In genomic region chr5:88575506-88576338, GRCm38 (mm10) we compare ENCODE assay signal across 12 mouse cellular contexts. TPM values are rescaled to one million over a fixed set of nuclear protein-coding genes. Genes with fewer than 3 reads are reported as not detected.
DNase-seq lines count a peak whose midpoint lies in the region; ATAC-seq and TF ChIP-seq lines count a peak whose summit lies in the region.
"Had no signal": no experiment of that assay in that cellular context is flagged by ENCODE, and none has a peak within 500 bp of the region (broad histone marks: within the 10 kb centered on the region; RNA-seq: fewer than 3 reads in every experiment).

No protein-coding gene starts in this region.

- H3K36me3 ChIP-seq in stomach, postnatal 0 days (ENCODE audit: control insufficient read depth, insufficient read depth, low read length) = no peaks in the 10 kb centered on the region; the same call in 1 of the 2 replicates

- WGBS in stomach, postnatal 0 days = 54% methylated on average over 3 of the region's 3 CpGs

- no peaks in the 10 kb centered on the region for H3K4me1 ChIP-seq in stomach, postnatal 0 days (replicated peaks; ENCODE audit: control insufficient read depth, insufficient read depth)
- H3K4me1 ChIP-seq: neural tube, embryonic 13.5 days had no signal

- TF ChIP-seq EP300 in stomach, postnatal 0 days (optimal IDR thresholded peaks at IDR 0.05) = no peak

- no peak overlapping the region for H3K4me2 ChIP-seq in stomach, postnatal 0 days (replicated peaks; ENCODE audit: low read depth)
- H3K4me2 ChIP-seq: neural tube, embryonic 13.5 days had no signal

- TF ChIP-seq CTCF in stomach, postnatal 0 days (IDR thresholded peaks at IDR 0.05; ENCODE audit: low read depth) = no peak

- H3K9ac ChIP-seq in stomach, postnatal 0 days (ENCODE audit: low read length) = no peak overlapping the region
- H3K9ac ChIP-seq: liver, embryonic 14.5 days; neural tube, embryonic 13.5 days had no signal

- no peaks in the 10 kb centered on the region for H3K9me3 ChIP-seq in stomach, postnatal 0 days (ENCODE audit: control insufficient read depth, low read length)
- H3K9me3 ChIP-seq: neural tube, embryonic 13.5 days had no signal

- peak; percentile 12 for DNase-seq in embryo, embryonic 11 days
- no peak for DNase-seq in embryo, embryonic 10.5 days (ENCODE audit: low spot score)
- DNase-seq in urinary bladder, postnatal 25 days (ENCODE audit: low spot score) = peak; percentile 28
- no peak for DNase-seq in urinary bladder, postnatal 10 days (ENCODE audit: low spot score)
- DNase-seq in kidney, postnatal 36 days = peak; percentile 70 to 71
- peak; percentile 45 for DNase-seq in stomach, postnatal 0 days (ENCODE audit: low spot score)
- no peak for DNase-seq in B cell, adult 2 months
- DNase-seq in adrenal gland, adult 2 months = no peak
- DNase-seq: cerebellum, postnatal 25 days; heart, postnatal 14 days had no signal

- peak; percentile 81 for ATAC-seq in stomach, postnatal 0 days (ENCODE audit: low FRiP score, low TSS enrichment)

- H3K27me3 ChIP-seq in stomach, postnatal 0 days (ENCODE audit: control insufficient read depth, insufficient read depth, low read length) = no peaks in the 10 kb centered on the region
- H3K27me3 ChIP-seq: neural tube, embryonic 13.5 days had no signal

- H3K4me3 ChIP-seq in stomach, postnatal 0 days (ENCODE audit: low read depth, low read length) = no peak overlapping the region
- H3K4me3 ChIP-seq: neural tube, embryonic 13.5 days had no signal

- H3K27ac ChIP-seq in stomach, postnatal 0 days (replicated peaks) = no peak overlapping the region; the same call in 1 of the 2 replicates
- H3K27ac ChIP-seq: liver, embryonic 14.5 days; neural tube, embryonic 13.5 days had no signal

RNA-seq across cellular contexts. Expression of gene Rufy3, which starts 10.9 kb away (rescaled TPM):
- 9.8 and 10.3 TPM in 2 replicates for polyA plus RNA-seq in stomach, postnatal 0 days (2015; fragmentation: Nextera tagmentation; extraction: Ambion mirVana)
- 10 to 100 TPM; 26.3 to 29.6 TPM for total RNA-seq in adrenal gland, adult 2 months (2021)
- polyA plus RNA-seq in adrenal gland, adult 2 months (2012; rRNA removed) = 8.3 and 10.2 TPM in 2 replicates

RNA-seq across cellular contexts. Expression of gene Utp3, which starts 21.5 kb away (rescaled TPM):
- 34.5 and 34.9 TPM in 2 replicates for polyA plus RNA-seq in stomach, postnatal 0 days (2015; fragmentation: Nextera tagmentation; extraction: Ambion mirVana)
- total RNA-seq in adrenal gland, adult 2 months (2021) = 10 to 100 TPM; 31.7 to 40.4 TPM
- polyA plus RNA-seq in adrenal gland, adult 2 months (2012; rRNA removed) = 4.0 and 6.9 TPM in 2 replicates

RNA-seq across cellular contexts. Expression of gene Jchain, which starts 48.0 kb away (rescaled TPM):
- polyA plus RNA-seq in stomach, postnatal 0 days (2015; fragmentation: Nextera tagmentation; extraction: Ambion mirVana) = 0.08 TPM in 1 of 2 replicates, not detected in the other
- under 1 TPM; 0.20 to 0.41 TPM for total RNA-seq in adrenal gland, adult 2 months (2021)
- 0.23 and 0.43 TPM in 2 replicates for polyA plus RNA-seq in adrenal gland, adult 2 months (2012; rRNA removed)

Comparison
In these comparisons a context has a peak if more than half of its experiments do, and no peak if none do; other contexts are left out.
1. DNase-seq: peak in embryo, embryonic 11 days (single experiment), urinary bladder, postnatal 25 days (single experiment), kidney, postnatal 36 days (2 of 2) and stomach, postnatal 0 days (single experiment); none in embryo, embryonic 10.5 days (single experiment), urinary bladder, postnatal 10 days (single experiment), B cell, adult 2 months (0 of 2) and adrenal gland, adult 2 months (single experiment).